Mouse (Mus musculus) brain, embryonic 14.5 days (tissue): Measurements from ENCODE around the gene Fstl4.

Experiments
- CTCF ChIP-seq: fragments of 200-500 bp; IDR thresholded peaks from 2 replicates; pipeline ENCODE4 v1.5.1; 2012; ENCODE audit warnings: inconsistent platforms, mild to moderate bottlenecking, moderate library complexity, borderline replicate concordance; ENCODE audit not compliant: insufficient read depth, insufficient read length; ENCODE audit errors: extremely low read depth
- POLR2A ChIP-seq: fragments of 200-500 bp; IDR thresholded peaks from 2 replicates; pipeline ENCODE4 v1.6.1; 2012; ENCODE audit warnings: mild to moderate bottlenecking, inconsistent platforms, borderline replicate concordance; ENCODE audit not compliant: poor library complexity, insufficient read depth, insufficient read length, severe bottlenecking; ENCODE audit errors: extremely low read depth

DNA sequence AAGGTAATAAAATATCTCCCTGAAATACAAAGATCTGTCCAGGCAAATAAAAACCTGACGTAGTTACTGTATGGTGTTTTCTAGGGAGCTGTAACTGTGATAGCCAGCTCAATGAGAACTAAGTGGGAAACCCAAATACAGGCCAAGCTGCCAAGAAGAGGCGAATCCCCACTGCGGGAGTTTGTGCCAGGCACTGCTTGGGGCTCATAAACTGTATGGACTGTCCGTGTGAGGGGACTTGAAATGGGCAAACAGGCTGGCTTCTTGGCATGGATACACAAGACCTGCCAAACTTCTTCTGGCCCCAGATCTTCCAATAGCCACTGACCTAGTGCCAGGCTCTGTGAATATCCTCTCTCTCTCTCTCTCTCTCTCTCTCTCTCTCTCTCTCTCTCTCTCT lies 41.7 kb upstream of the Fstl4 start:
- TF ChIP-seq POLR2A, result no peak
- no peak for TF ChIP-seq CTCF
